Mouse (Mus musculus) ES-Bruce4 (cell line): ENCODE measurements at regions not wholly inside any gene's neighbourhood (a gene's known extent, or its start where the extent isn't known, plus 50 kb on each side); places are given as distances from the start of the nearest gene placed in this dataset.

Experiments used
- H3K27ac ChIP-seq: 2 replicates; pipeline ENCODE4 v1.5.1; 2012; ENCODE audit warnings: low read length, inconsistent platforms; ENCODE audit not compliant: insufficient read depth
- H3K27me3 ChIP-seq: 2 replicates; pipeline ENCODE4 v1.6.1; 2012; ENCODE audit warnings: mild to moderate bottlenecking, low read length, inconsistent platforms; ENCODE audit not compliant: control insufficient read depth, poor library complexity, insufficient read depth, severe bottlenecking
- H3K36me3 ChIP-seq: 2 replicates; pipeline ENCODE4 v1.6.1; 2012; ENCODE audit warnings: inconsistent platforms, mild to moderate bottlenecking, low read length, moderate library complexity; ENCODE audit not compliant: control insufficient read depth, poor library complexity, insufficient read depth, severe bottlenecking
- H3K4me1 ChIP-seq: one replicate; pipeline ENCODE4 v1.8.1; 2011; ENCODE audit warnings: low read length; ENCODE audit not compliant: control insufficient read depth, insufficient read depth
- H3K4me3 ChIP-seq: 2 replicates; pipeline ENCODE4 v1.5.1; 2011; ENCODE audit warnings: low read depth, mild to moderate bottlenecking, low read length
- H3K9ac ChIP-seq: 2 replicates; pipeline ENCODE4 v1.6.1; 2012; ENCODE audit warnings: low read depth, mild to moderate bottlenecking, inconsistent platforms; ENCODE audit not compliant: poor library complexity, severe bottlenecking
- H3K9me3 ChIP-seq: replicated peaks from 2 replicates; pipeline ENCODE4 v1.6.1; 2012; ENCODE audit warnings: mild to moderate bottlenecking, low read length, inconsistent platforms; ENCODE audit not compliant: control insufficient read depth, poor library complexity, insufficient read depth, severe bottlenecking
- CTCF ChIP-seq: IDR thresholded peaks from one replicate; pipeline ENCODE4 v1.8.1; 2011; ENCODE audit warnings: low read depth, low read length
- EP300 ChIP-seq: IDR thresholded peaks from 2 replicates; pipeline ENCODE4 v1.6.1; 2011; ENCODE audit warnings: low read depth, low read length; ENCODE audit not compliant: insufficient read depth
- POLR2A ChIP-seq: IDR thresholded peaks from one replicate; pipeline ENCODE4 v1.8.1; 2011; ENCODE audit warnings: low read length; ENCODE audit not compliant: insufficient read depth

GRCm38 (mm10) chr2:108935981-108936762 is 344.4 kb upstream of the Kif18a start:
- H3K9me3 ChIP-seq = no peaks in the 10 kb centered on the region
- H3K9ac ChIP-seq = no peak overlapping the region
- H3K27ac ChIP-seq = no peak overlapping the region
- H3K27me3 ChIP-seq = no peaks in the 10 kb centered on the region
- no peaks in the 10 kb centered on the region for H3K4me1 ChIP-seq
- TF ChIP-seq POLR2A = no peak
- no peak for TF ChIP-seq EP300
- H3K4me3 ChIP-seq = no peak overlapping the region
- no peaks in the 10 kb centered on the region for H3K36me3 ChIP-seq

GRCm38 (mm10) chr2:108980921-108981320 is 299.6 kb upstream of the Kif18a start:
- Histone ChIP-seq H3K9ac (no peak overlapping the region), H3K4me1 (no peaks in the 10 kb centered on the region), H3K4me3 (no peak overlapping the region), H3K9me3 (no peaks in the 10 kb centered on the region), H3K36me3 (no peaks in the 10 kb centered on the region), H3K27ac (no peak overlapping the region), H3K27me3 (no peaks in the 10 kb centered on the region)
- no peak for TF ChIP-seq EP300
- TF ChIP-seq CTCF = no peak
- no peak for TF ChIP-seq POLR2A

DNA sequence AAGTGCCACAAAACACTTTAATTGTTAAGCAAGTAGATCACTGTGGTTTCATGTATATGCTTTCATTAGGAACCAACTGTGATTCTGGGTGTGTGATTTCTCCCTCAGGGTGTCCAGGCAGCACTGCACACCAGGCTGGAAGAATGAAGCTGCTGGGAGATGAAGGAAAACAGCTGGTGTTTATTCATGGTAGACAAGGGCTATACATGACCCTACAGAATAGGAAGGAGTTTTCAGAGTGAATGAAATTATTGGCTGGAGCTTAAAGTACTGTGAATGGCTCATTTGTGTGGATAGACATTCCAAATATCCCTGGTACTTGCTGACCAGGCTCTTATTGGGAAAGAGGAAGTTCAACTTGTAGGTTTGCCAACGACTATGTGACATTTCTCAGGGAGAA is 264.3 kb upstream of the Kif18a start:
- TF ChIP-seq EP300 (no peak), POLR2A (no peak), CTCF (no peak)
- no peaks in the 10 kb centered on the region for H3K4me1 ChIP-seq
- H3K27ac ChIP-seq = no peak overlapping the region
- H3K9ac ChIP-seq = no peak overlapping the region
- H3K4me3 ChIP-seq = no peak overlapping the region
- no peaks in the 10 kb centered on the region for H3K36me3 ChIP-seq
- H3K9me3 ChIP-seq = no peaks in the 10 kb centered on the region
- H3K27me3 ChIP-seq = no peaks in the 10 kb centered on the region

DNA sequence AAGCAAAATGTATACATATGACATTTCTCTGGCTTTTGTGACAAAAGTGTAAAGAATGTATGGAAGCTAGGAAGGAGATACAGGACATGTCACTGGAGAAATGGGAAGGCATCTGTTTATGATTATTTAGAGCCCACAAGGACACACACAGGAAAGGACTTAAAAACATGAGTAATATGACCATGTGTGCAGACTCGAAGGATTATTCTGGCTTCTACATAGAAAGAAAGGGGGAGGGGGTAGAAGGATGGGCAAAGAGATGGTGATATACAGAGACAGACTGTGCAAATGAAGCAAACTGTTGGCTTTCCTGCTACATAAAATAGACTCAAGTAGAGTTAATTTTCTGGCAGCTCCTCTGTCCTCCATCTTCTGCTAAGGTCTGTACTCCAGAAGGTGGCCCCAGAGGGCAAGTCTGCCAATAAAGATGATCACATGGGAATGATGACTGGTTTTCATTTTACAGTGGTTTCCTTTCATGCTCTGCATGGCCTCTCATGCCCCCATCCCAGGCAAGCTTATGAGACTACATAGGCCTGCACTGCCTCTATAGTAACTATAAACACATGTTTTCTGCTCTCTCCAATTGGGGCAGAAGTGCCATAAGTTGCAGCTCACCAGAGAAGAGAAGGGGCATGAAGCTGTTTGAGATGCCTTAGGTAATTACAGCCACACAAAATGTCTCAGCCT is 263.4 kb upstream of the Kif18a start:
- Histone ChIP-seq H3K9me3 (no peaks in the 10 kb centered on the region), H3K27me3 (no peaks in the 10 kb centered on the region), H3K27ac (no peak overlapping the region), H3K9ac (no peak overlapping the region), H3K4me3 (no peak overlapping the region), H3K36me3 (no peaks in the 10 kb centered on the region), H3K4me1 (no peaks in the 10 kb centered on the region)
- no peak for TF ChIP-seq POLR2A
- no peak for TF ChIP-seq EP300
- TF ChIP-seq CTCF = no peak

GRCm38 (mm10) chr2:109038131-109038695 is 242.3 kb upstream of the Kif18a start:
- Histone ChIP-seq H3K27me3 (no peaks in the 10 kb centered on the region), H3K27ac (no peak overlapping the region), H3K4me1 (no peaks in the 10 kb centered on the region), H3K4me3 (no peak overlapping the region), H3K9ac (no peak overlapping the region), H3K9me3 (no peaks in the 10 kb centered on the region), H3K36me3 (no peaks in the 10 kb centered on the region)
- TF ChIP-seq EP300 = no peak
- TF ChIP-seq POLR2A = no peak
- no peak for TF ChIP-seq CTCF
